Mouse (Mus musculus) spleen, embryonic (tissue): ENCODE results near the gene Defb39.

ENCODE experiments used
- CTCF ChIA-PET: fragments of 350-600 bp; sonication (Branson Sonifier 250); formaldehyde crosslinking; loops from one replicate; lab custom pipeline; 2022; lab: Charles Lee

Defb39 gene

DNA sequence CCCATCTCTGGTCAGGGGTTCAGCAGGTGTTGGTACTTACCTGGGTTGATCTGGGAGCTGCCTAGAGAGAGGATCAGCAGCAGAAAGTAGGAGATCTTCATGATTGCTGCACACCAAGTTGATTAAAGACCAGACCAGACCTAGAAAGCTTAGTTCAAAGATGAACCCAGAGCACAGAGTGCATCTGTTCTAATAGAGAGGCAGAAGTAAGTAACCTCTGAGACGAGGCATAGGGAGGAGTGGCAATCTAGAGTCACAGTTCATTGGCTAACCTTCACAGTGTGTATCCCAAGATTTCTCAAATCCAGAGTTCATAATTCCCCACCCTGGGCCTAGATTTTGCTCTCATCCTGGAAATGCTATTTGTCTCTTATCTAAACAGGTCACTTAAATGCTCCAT is at the start of gene Defb39:
Gene Defb39 (minus strand): TSS at position 101 of the 400 bp plus-strand sequence.
- CTCF ChIA-PET: no interaction called here

DNA sequence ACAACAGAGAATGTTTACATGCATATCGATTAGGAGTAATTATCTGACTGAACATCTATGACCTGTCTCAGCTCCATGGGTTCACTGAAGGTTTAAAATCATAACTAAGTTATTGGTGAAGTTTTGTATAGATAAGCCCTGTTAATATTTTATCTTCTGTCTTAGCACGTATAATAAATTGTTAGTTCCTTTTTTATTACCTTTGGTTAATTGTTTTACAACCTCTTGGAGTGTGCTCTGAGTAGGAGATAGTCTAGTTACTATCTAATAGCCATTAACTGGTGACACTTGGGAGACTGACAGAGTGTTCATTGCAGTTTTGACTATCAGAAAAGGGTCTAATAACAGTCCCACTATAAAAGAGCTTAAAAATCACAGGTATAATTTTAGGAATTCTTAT is 1.4 kb upstream of the Defb39 start:
- CTCF ChIA-PET: no interaction called here

DNA sequence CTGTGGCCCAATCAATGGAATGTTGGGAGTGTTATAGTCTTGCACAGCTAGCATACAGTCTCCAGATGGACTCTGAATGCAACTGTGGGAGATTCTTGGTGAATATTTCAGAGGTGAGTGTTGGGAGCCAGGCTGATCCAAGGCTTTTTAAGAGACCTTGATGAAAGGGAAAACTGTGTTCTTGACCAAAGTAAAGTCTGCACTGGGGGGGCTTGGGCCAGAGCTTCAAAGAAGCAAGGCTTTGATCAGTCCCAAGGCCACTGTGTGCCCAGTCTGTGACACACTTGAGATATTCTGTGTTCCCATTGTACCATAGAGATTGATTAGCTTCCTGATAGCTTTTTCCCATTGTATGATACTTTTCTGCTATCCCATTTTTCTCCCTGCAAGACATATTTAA is 1.7 kb downstream of the Defb39 start:
- CTCF ChIA-PET: no interaction called here

DNA sequence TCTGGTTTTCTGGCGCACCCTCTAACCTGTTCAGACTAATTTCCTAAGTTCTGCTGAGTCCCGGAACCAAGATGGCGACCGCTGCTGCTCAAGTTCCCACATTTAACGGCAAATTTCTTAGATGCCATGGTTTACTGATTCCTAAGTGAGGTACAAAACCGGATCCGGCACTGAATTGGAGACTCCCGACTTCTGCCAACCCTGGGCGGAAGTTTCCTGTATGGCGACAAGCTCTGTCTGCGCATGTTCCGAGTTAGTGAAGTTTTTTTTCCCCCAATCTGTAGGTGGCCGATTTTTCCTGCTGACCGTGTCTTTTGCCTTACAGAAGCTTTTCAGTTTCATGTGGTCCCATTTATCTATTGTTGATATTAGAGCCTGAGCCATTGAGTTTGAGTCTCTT is 19.4 kb downstream of the Defb39 start:
- CTCF ChIA-PET: no interaction called here

DNA sequence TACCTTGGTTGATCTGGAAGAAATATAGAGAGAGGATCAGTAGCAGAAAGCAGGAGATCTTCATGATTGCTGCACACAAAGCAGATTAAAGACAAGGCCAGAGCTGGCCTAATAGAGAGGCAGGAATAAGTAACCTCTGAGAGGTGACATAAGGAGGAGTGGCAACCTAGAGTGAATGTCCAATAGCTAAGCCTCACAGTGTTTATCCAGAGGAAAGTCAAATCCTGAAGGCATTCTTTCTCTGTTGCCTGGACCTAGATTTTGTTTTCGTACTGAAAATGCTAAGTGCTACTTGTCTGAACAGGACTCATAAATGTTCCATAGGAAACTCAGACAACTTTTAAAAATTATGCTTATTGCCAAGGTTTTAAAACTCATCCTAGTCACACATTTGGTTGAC is 38.1 kb downstream of the Defb39 start, which contains the start of gene Defb38:
Gene Defb38 (minus strand): TSS at position 101 of the 400 bp plus-strand sequence.
- CTCF ChIA-PET: no interaction called here
